Mouse (Mus musculus) forebrain, embryonic 15.5 days (tissue): ENCODE results near the gene Fbxo2. TPM values are rescaled to one million over a fixed set of nuclear protein-coding genes. Genes with fewer than 3 reads are reported as not detected.

Source experiments
- microRNA-seq: library from miRNA; unstranded; fragments of <30 nt; microRNA quantifications from one replicate; pipeline ENCODE4, GENCODE M21; 2016
- polyA plus RNA-seq: library from polyadenylated mRNA; unstranded; fragments of >200 nt; fragmentation: Nextera tagmentation; extraction: Ambion mirVana; gene quantifications from 2 replicates; pipeline ENCODE4 v1.2.1, GENCODE M21; 2015

Fbxo2 gene
- polyA plus RNA-seq, 1 experiment from 2014 or later = 4.7 TPM

Small RNA genes lying within 50 kb of the gene (microRNA-seq; reads per million reads assigned to microRNA genes)
- not detected for gene Mir7022

Other genes starting within 250 kb of the Fbxo2 start
- 16.1 and 16.4 TPM in 2 replicates for gene Plod1, start 223.9 kb upstream of the Fbxo2 start, polyA plus RNA-seq
- 13.7 and 13.8 TPM in 2 replicates for gene 2510039O18Rik, start 219.7 kb upstream of the Fbxo2 start, polyA plus RNA-seq
- not detected in 2 replicates for gene Nppb, start 174.8 kb upstream of the Fbxo2 start, polyA plus RNA-seq
- gene Nppa, start 159.9 kb upstream of the Fbxo2 start, polyA plus RNA-seq = 0.76 and 1.6 TPM in 2 replicates
- gene Clcn6, start 121.8 kb upstream of the Fbxo2 start, polyA plus RNA-seq = 30.8 and 33.4 TPM in 2 replicates
- gene Mthfr, start 121.5 kb upstream of the Fbxo2 start, polyA plus RNA-seq = 16.6 and 17.1 TPM in 2 replicates
- 4.6 and 5.6 TPM in 2 replicates for gene Agtrap, start 72.6 kb upstream of the Fbxo2 start, polyA plus RNA-seq
- gene Mad2l2, start 30.2 kb upstream of the Fbxo2 start, polyA plus RNA-seq = 123 and 127 TPM in 2 replicates
- gene Draxin, start 29.9 kb upstream of the Fbxo2 start, polyA plus RNA-seq = 21.2 TPM in 2 replicates
- 15.6 and 18.0 TPM in 2 replicates for gene Fbxo6, start 8.5 kb upstream of the Fbxo2 start, polyA plus RNA-seq
- 60.7 and 64.6 TPM in 2 replicates for gene Fbxo44, start 139 bp upstream of the Fbxo2 start, polyA plus RNA-seq
- gene Disp3, start 127.3 kb downstream of the Fbxo2 start, polyA plus RNA-seq = 11.5 and 14.4 TPM in 2 replicates